14 mouse cellular contexts compared by ENCODE assay signal in genomic region chr1:135763503-135764205, GRCm38 (mm10). TPM values are rescaled to one million over a fixed set of nuclear protein-coding genes. Genes with fewer than 3 reads are reported as not detected.
DNase-seq lines count a peak whose midpoint lies in the region; ATAC-seq and TF ChIP-seq lines count a peak whose summit lies in the region.
"Had no signal": no experiment of that assay in that cellular context is flagged by ENCODE, and none has a peak within 500 bp of the region (broad histone marks: within the 10 kb centered on the region; RNA-seq: fewer than 3 reads in every experiment).

No protein-coding gene starts in this region.

- DNase-seq in kidney, adult 8-10 months, result no peak
- peak; percentile 22 for DNase-seq in embryonic facial prominence, embryonic 11.5 days (ENCODE audit: low spot score)
- DNase-seq in c-Kit-positive CD71-positive TER-119-positive erythroid progenitor cells, embryonic 14.5 days (ENCODE audit: low spot score), result no peak
- DNase-seq in adrenal gland, postnatal 10 days, result no peak
- no peak for DNase-seq in left cerebral cortex, postnatal 4 days
- DNase-seq: cerebellum, adult 18-20 months had no signal

- H3K4me3 ChIP-seq in kidney, embryonic 14.5 days (ENCODE audit: low read length), result no peak overlapping the region
- peak overlapping the region; percentile 13; the same call in 1 of the 2 replicates for H3K4me3 ChIP-seq in E14TG2a.4 (replicated peaks; ENCODE audit: low read length)
- H3K4me3 ChIP-seq in embryonic facial prominence, embryonic 11.5 days (ENCODE audit: low read depth, low read length), result no peak overlapping the region
- no peak overlapping the region for H3K4me3 ChIP-seq in limb, embryonic 15.5 days
- H3K4me3 ChIP-seq: left cerebral cortex, adult 2 months; midbrain, embryonic 10.5 days; neural tube, embryonic 12.5 days had no signal

- no peaks in the 10 kb centered on the region for H3K27me3 ChIP-seq in kidney, embryonic 14.5 days (ENCODE audit: control insufficient read depth, insufficient read depth, low read length)
- H3K27me3 ChIP-seq in E14TG2a.4 (ENCODE audit: insufficient read depth, low read length), result peaks cover 39% of the 10 kb centered on the region
- no peaks in the 10 kb centered on the region for H3K27me3 ChIP-seq in embryonic facial prominence, embryonic 11.5 days (ENCODE audit: control insufficient read depth, insufficient read depth, low read length)
- no peaks in the 10 kb centered on the region for H3K27me3 ChIP-seq in limb, embryonic 15.5 days
- H3K27me3 ChIP-seq: neural tube, embryonic 12.5 days had no signal

- H3K36me3 ChIP-seq in kidney, embryonic 14.5 days (ENCODE audit: control insufficient read depth, insufficient read depth, low read length), result peaks cover 2% of the 10 kb centered on the region; the same call in 1 of the 2 replicates
- H3K36me3 ChIP-seq in E14TG2a.4 (ENCODE audit: insufficient read depth, low read length), result peaks cover 14% of the 10 kb centered on the region
- H3K36me3 ChIP-seq in embryonic facial prominence, embryonic 11.5 days (replicated peaks; ENCODE audit: control insufficient read depth, insufficient read depth, low read depth, low read length), result no peaks in the 10 kb centered on the region
- H3K36me3 ChIP-seq in limb, embryonic 15.5 days, result peaks cover 6% of the 10 kb centered on the region

- no peak overlapping the region for H3K9ac ChIP-seq in kidney, embryonic 14.5 days (ENCODE audit: low read depth, low read length)
- no peak overlapping the region for H3K9ac ChIP-seq in embryonic facial prominence, embryonic 11.5 days (replicated peaks; ENCODE audit: low read length)
- H3K9ac ChIP-seq in limb, embryonic 15.5 days, result no peak overlapping the region
- H3K9ac ChIP-seq: liver, embryonic 14.5 days; neural tube, embryonic 12.5 days had no signal

- no peak for TF ChIP-seq CTCF in E14TG2a.4 (conservative IDR thresholded peaks at IDR 0.05; ENCODE audit: low read length)

- H3K9me3 ChIP-seq in kidney, embryonic 14.5 days (ENCODE audit: control insufficient read depth, low read length), result no peaks in the 10 kb centered on the region
- no peaks in the 10 kb centered on the region for H3K9me3 ChIP-seq in E14TG2a.4 (ENCODE audit: low read length)
- no peaks in the 10 kb centered on the region for H3K9me3 ChIP-seq in embryonic facial prominence, embryonic 11.5 days (replicated peaks; ENCODE audit: control insufficient read depth, low read length)
- H3K9me3 ChIP-seq in limb, embryonic 15.5 days, result no peaks in the 10 kb centered on the region
- H3K9me3 ChIP-seq: midbrain, embryonic 10.5 days; neural tube, embryonic 12.5 days had no signal

- intact Hi-C loops in left cerebral cortex, postnatal 4 days (cut with DNase I), result no loop called here

- peak overlapping the region; percentile 56; the same call in 1 of the 2 replicates for H3K27ac ChIP-seq in kidney, embryonic 14.5 days (ENCODE audit: low read depth, low read length)
- no peak overlapping the region for H3K27ac ChIP-seq in embryonic facial prominence, embryonic 11.5 days (replicated peaks; ENCODE audit: low read depth, low read length)
- H3K27ac ChIP-seq in limb, embryonic 15.5 days, result 0 out of 2 replicates have a peak overlapping the region, but pooled peaks have one; percentile 12
- H3K27ac ChIP-seq: liver, embryonic 14.5 days; midbrain, embryonic 10.5 days; neural tube, embryonic 12.5 days had no signal

- H3K4me1 ChIP-seq in kidney, embryonic 14.5 days (ENCODE audit: control insufficient read depth, insufficient read depth, low read length), result peaks cover 38% of the 10 kb centered on the region
- H3K4me1 ChIP-seq in E14TG2a.4 (replicated peaks; ENCODE audit: low read depth, low read length), result peaks cover 62% of the 10 kb centered on the region
- no peaks in the 10 kb centered on the region; the same call in 1 of the 2 replicates for H3K4me1 ChIP-seq in embryonic facial prominence, embryonic 11.5 days (ENCODE audit: control insufficient read depth, insufficient read depth, low read length)
- peaks cover 44% of the 10 kb centered on the region for H3K4me1 ChIP-seq in limb, embryonic 15.5 days

- no peak overlapping the region for H3K4me2 ChIP-seq in kidney, embryonic 14.5 days (replicated peaks; ENCODE audit: low read depth, low read length)
- H3K4me2 ChIP-seq in embryonic facial prominence, embryonic 11.5 days (ENCODE audit: low read depth, low read length), result no peak overlapping the region
- H3K4me2 ChIP-seq in limb, embryonic 15.5 days, result no peak overlapping the region
- H3K4me2 ChIP-seq: neural tube, embryonic 12.5 days had no signal

- WGBS in kidney, embryonic 14.5 days, result 46% methylated on average over 9 of the region's 9 CpGs
- 46% methylated on average over 9 of the region's 9 CpGs for WGBS in embryonic facial prominence, embryonic 11.5 days
- 68% methylated on average over 9 of the region's 9 CpGs for WGBS in limb, embryonic 15.5 days

- 0 out of 2 replicates have a peak, but pooled peaks have one; percentile 3 for ATAC-seq in kidney, embryonic 14.5 days (ENCODE audit: low FRiP score, low TSS enrichment)
- ATAC-seq in embryonic facial prominence, embryonic 11.5 days (replicated peaks; ENCODE audit: insufficient number of reproducible peaks, low FRiP score, low TSS enrichment, low read depth), result no peak
- no peak for ATAC-seq in limb, embryonic 15.5 days (ENCODE audit: insufficient number of reproducible peaks, low FRiP score, low TSS enrichment, low read depth)
- ATAC-seq: hindbrain, embryonic 16.5 days had no signal

RNA-seq across cellular contexts. Expression of gene Phlda3, which starts 2.3 kb away (rescaled TPM):
- polyA plus RNA-seq in kidney, embryonic 14.5 days (2014; fragmentation: Nextera tagmentation; extraction: Ambion mirVana), result 85.6 and 102 TPM in 2 replicates
- polyA plus RNA-seq in embryonic facial prominence, embryonic 11.5 days (2014; fragmentation: Nextera tagmentation; extraction: Ambion mirVana), result 33.5 and 35.3 TPM in 2 replicates
- polyA plus RNA-seq in limb, embryonic 15.5 days (2015; fragmentation: Nextera tagmentation; extraction: Ambion mirVana), result 96.2 and 105 TPM in 2 replicates
- total RNA-seq in adrenal gland, postnatal 10 days (2021), result 10 to 100 TPM; 42.9 to 82.7 TPM
- total RNA-seq in left cerebral cortex, postnatal 4 days (2021), result 10 to 100 TPM; 11.2 to 12.9 TPM

RNA-seq across cellular contexts. Expression of gene Tnni1, which starts 15.6 kb away (rescaled TPM):
- 18.3 and 20.3 TPM in 2 replicates for polyA plus RNA-seq in kidney, embryonic 14.5 days (2014; fragmentation: Nextera tagmentation; extraction: Ambion mirVana)
- 12.5 and 19.1 TPM in 2 replicates for polyA plus RNA-seq in embryonic facial prominence, embryonic 11.5 days (2014; fragmentation: Nextera tagmentation; extraction: Ambion mirVana)
- 231 and 577 TPM in 2 replicates for polyA plus RNA-seq in limb, embryonic 15.5 days (2015; fragmentation: Nextera tagmentation; extraction: Ambion mirVana)
- 10 to 100 TPM in 1 of 2 experiments, 1 to 10 TPM in 1; 7.7 to 41.7 TPM for total RNA-seq in adrenal gland, postnatal 10 days (2021)
- total RNA-seq in left cerebral cortex, postnatal 4 days (2021), result not detected

RNA-seq across cellular contexts. Expression of gene Csrp1, which starts 43.8 kb away (rescaled TPM):
- 109 and 114 TPM in 2 replicates for polyA plus RNA-seq in kidney, embryonic 14.5 days (2014; fragmentation: Nextera tagmentation; extraction: Ambion mirVana)
- 52.9 and 53.2 TPM in 2 replicates for polyA plus RNA-seq in embryonic facial prominence, embryonic 11.5 days (2014; fragmentation: Nextera tagmentation; extraction: Ambion mirVana)
- 89.7 and 104 TPM in 2 replicates for polyA plus RNA-seq in limb, embryonic 15.5 days (2015; fragmentation: Nextera tagmentation; extraction: Ambion mirVana)
- total RNA-seq in adrenal gland, postnatal 10 days (2021), result 10 to 100 TPM; 94.9 to 97.9 TPM
- 10 to 100 TPM; 31.2 to 32.8 TPM for total RNA-seq in left cerebral cortex, postnatal 4 days (2021)

RNA-seq across cellular contexts. Expression of gene Lad1, which starts 54.7 kb away (rescaled TPM):
- polyA plus RNA-seq in kidney, embryonic 14.5 days (2014; fragmentation: Nextera tagmentation; extraction: Ambion mirVana), result 12.1 and 19.5 TPM in 2 replicates
- polyA plus RNA-seq in embryonic facial prominence, embryonic 11.5 days (2014; fragmentation: Nextera tagmentation; extraction: Ambion mirVana), result 3.7 and 4.2 TPM in 2 replicates
- polyA plus RNA-seq in limb, embryonic 15.5 days (2015; fragmentation: Nextera tagmentation; extraction: Ambion mirVana), result 63.8 and 67.8 TPM in 2 replicates
- total RNA-seq in adrenal gland, postnatal 10 days (2021), result under 1 TPM; 0.21 TPM
- total RNA-seq in left cerebral cortex, postnatal 4 days (2021), result under 1 TPM; 0.64 to 0.86 TPM

Comparison
In these comparisons a context has a peak if more than half of its experiments do, and no peak if none do; other contexts are left out.
1. RNA of gene Tnni1, which starts 15.6 kb away (polyA plus RNA-seq): 231 to 577 TPM in limb, embryonic 15.5 days; 12.5 to 19.1 TPM in embryonic facial prominence, embryonic 11.5 days and 18.3 to 20.3 TPM in kidney, embryonic 14.5 days; every median in the first group is over 10 times any median in the second.